ENCODE assay signal across 8 mouse cellular contexts in the genomic region with DNA sequence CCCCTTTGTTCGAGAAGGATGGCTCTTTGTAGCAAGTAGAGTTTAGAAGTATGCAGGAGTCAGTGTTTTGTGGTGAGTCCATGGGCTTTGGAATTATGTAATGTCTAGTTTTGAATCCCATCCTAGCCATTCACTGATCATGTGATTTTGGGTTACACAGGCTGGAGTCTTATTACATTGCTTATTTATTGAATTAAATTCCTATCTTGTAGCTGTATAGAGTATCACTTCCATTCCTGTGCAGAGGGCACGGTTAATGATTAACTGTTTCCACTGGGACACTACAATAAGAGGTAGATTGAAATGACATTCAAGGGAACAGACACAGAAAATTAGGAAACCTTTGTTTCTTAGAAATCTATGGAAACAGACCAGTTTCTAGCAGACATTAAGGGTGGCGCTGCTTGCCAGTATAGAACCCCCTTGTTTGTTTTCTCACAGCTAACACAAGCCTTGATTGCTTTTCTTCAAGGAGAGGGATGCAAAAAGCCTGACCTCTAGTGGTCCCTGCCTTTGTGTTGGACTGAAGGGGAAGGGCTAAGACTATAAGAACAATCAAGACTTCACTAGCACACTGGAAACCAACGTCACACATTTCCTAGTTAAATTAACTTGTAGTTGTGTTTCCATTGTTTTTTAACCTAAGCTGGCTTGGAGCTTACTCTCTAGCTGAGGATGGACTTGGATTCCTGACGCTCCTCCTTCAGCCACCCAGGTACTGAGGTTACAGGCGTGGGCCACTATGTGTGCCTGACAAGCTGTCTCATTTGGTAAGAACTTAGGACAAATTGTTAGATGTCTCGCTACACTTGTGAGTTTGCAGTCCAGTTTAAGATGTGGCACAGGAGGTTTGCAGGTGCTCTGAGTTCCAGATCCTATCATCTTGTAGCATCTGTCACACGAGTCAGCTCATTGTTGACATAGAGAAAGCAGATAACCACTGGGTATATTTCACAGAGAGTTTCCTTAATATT.
DNase-seq lines count a peak whose midpoint lies in the region; ATAC-seq and TF ChIP-seq lines count a peak whose summit lies in the region.
"Had no signal": no experiment of that assay in that cellular context is flagged by ENCODE, and none has a peak within 500 bp of the region (broad histone marks: within the 10 kb centered on the region; RNA-seq: fewer than 3 reads in every experiment).

No protein-coding gene starts in this region.

- H3K4me3 ChIP-seq in midbrain, embryonic 11.5 days (ENCODE audit: low read depth, low read length), result no peak overlapping the region
- H3K4me3 ChIP-seq in midbrain, embryonic 13.5 days (replicated peaks), result no peak overlapping the region
- no peak overlapping the region for H3K4me3 ChIP-seq in intestine, embryonic 16.5 days (ENCODE audit: low read length)
- H3K4me3 ChIP-seq in myocyte, result no peak overlapping the region
- H3K4me3 ChIP-seq: neural tube, embryonic 13.5 days had no signal

- no peaks in the 10 kb centered on the region for H3K27me3 ChIP-seq in midbrain, embryonic 11.5 days (ENCODE audit: control insufficient read depth, insufficient read depth, low read length)
- peaks cover 30% of the 10 kb centered on the region for H3K27me3 ChIP-seq in midbrain, embryonic 13.5 days
- H3K27me3 ChIP-seq in intestine, embryonic 16.5 days (replicated peaks; ENCODE audit: control insufficient read depth, insufficient read depth, low read length), result no peaks in the 10 kb centered on the region
- no peaks in the 10 kb centered on the region for H3K27me3 ChIP-seq in myocyte (ENCODE audit: control insufficient read depth, insufficient read depth, insufficient read length)

- WGBS in midbrain, embryonic 11.5 days, result 52% methylated on average over 8 of the region's 8 CpGs
- 53% methylated on average over 8 of the region's 8 CpGs for WGBS in midbrain, embryonic 13.5 days
- 44% methylated on average over 8 of the region's 8 CpGs for WGBS in intestine, embryonic 16.5 days

- no peaks in the 10 kb centered on the region for H3K36me3 ChIP-seq in midbrain, embryonic 11.5 days (ENCODE audit: control insufficient read depth, insufficient read depth, low read length)
- no peaks in the 10 kb centered on the region for H3K36me3 ChIP-seq in midbrain, embryonic 13.5 days
- no peaks in the 10 kb centered on the region for H3K36me3 ChIP-seq in intestine, embryonic 16.5 days (ENCODE audit: control insufficient read depth, insufficient read depth, low read length)
- no peaks in the 10 kb centered on the region for H3K36me3 ChIP-seq in myocyte (ENCODE audit: control insufficient read depth, insufficient read depth)
- H3K36me3 ChIP-seq: neural tube, embryonic 13.5 days had no signal

- H3ac ChIP-seq in myocyte (ENCODE audit: control insufficient read depth, insufficient read length), result no peak overlapping the region

- no peak overlapping the region for H3K27ac ChIP-seq in midbrain, embryonic 11.5 days (ENCODE audit: low read depth, low read length)
- H3K27ac ChIP-seq in midbrain, embryonic 13.5 days, result no peak overlapping the region
- H3K27ac ChIP-seq in intestine, embryonic 16.5 days (ENCODE audit: low read length), result peak overlapping the region; percentile 50; the same call in 1 of the 2 replicates
- H3K27ac ChIP-seq: neural tube, embryonic 13.5 days had no signal

- no peak for TF ChIP-seq POLR2A in myocyte (IDR thresholded peaks at IDR 0.05; ENCODE audit: insufficient read length, low read depth)

- no peaks in the 10 kb centered on the region for H3K79me2 ChIP-seq in myocyte (ENCODE audit: control insufficient read depth, insufficient read depth)

- no peaks in the 10 kb centered on the region for H3K9me3 ChIP-seq in midbrain, embryonic 11.5 days (ENCODE audit: control insufficient read depth, low read length)
- H3K9me3 ChIP-seq in midbrain, embryonic 13.5 days, result no peaks in the 10 kb centered on the region
- H3K9me3 ChIP-seq in intestine, embryonic 16.5 days (ENCODE audit: control insufficient read depth, low read length), result no peaks in the 10 kb centered on the region
- H3K9me3 ChIP-seq: neural tube, embryonic 13.5 days had no signal

- H3K4me1 ChIP-seq in midbrain, embryonic 11.5 days (ENCODE audit: control insufficient read depth, insufficient read depth, low read length), result no peaks in the 10 kb centered on the region
- H3K4me1 ChIP-seq in midbrain, embryonic 13.5 days (replicated peaks), result no peaks in the 10 kb centered on the region
- H3K4me1 ChIP-seq in intestine, embryonic 16.5 days (ENCODE audit: control insufficient read depth, insufficient read depth, low read length), result peaks cover 19% of the 10 kb centered on the region

- ATAC-seq in midbrain, embryonic 11.5 days (ENCODE audit: low FRiP score), result no peak
- ATAC-seq in midbrain, embryonic 13.5 days, result no peak
- ATAC-seq in intestine, embryonic 16.5 days, result peak; percentile 85

- no peak overlapping the region for H3K4me2 ChIP-seq in midbrain, embryonic 11.5 days
- H3K4me2 ChIP-seq in midbrain, embryonic 13.5 days (replicated peaks), result no peak overlapping the region
- peak overlapping the region; percentile 4; the same call in 1 of the 2 replicates for H3K4me2 ChIP-seq in intestine, embryonic 16.5 days (ENCODE audit: low read depth, low read length)
- peak overlapping the region; percentile 44 for H3K4me2 ChIP-seq in myocyte (ENCODE audit: low read depth)
- H3K4me2 ChIP-seq: neural tube, embryonic 13.5 days had no signal

- peak; percentile 84 for DNase-seq in midbrain, embryonic 11.5 days (ENCODE audit: low spot score, missing footprints)
- peak; percentile 62 for DNase-seq in brain, adult 2 months (ENCODE audit: low read depth, low spot score)
- DNase-seq in urinary bladder, postnatal 25 days (ENCODE audit: low spot score), result no peak
- no peak for DNase-seq in natural killer cell, adult 2 months (ENCODE audit: low spot score in 2 of 2)

- no peak overlapping the region for H3K9ac ChIP-seq in midbrain, embryonic 11.5 days (ENCODE audit: low read length)
- no peak overlapping the region for H3K9ac ChIP-seq in midbrain, embryonic 13.5 days (replicated peaks)
- H3K9ac ChIP-seq in intestine, embryonic 16.5 days (ENCODE audit: low read depth, low read length), result no peak overlapping the region
- H3K9ac ChIP-seq: neural tube, embryonic 13.5 days had no signal

TF ChIP-seq in myocyte, 11 proteins besides CTCF, POLR2A, EP300 and RAD21:
- peak; percentile 71 for TF ChIP-seq USF1 (IDR thresholded peaks at IDR 0.05; ENCODE audit: low read depth)
- no peak for TF ChIP-seq MAX (IDR thresholded peaks at IDR 0.05; ENCODE audit: low read depth)
TF ChIP-seq in myocyte: peak in this region for 1.

Comparison
In these comparisons a context has a peak if more than half of its experiments do, and no peak if none do; other contexts are left out.
1. DNase-seq: peak in midbrain, embryonic 11.5 days (single experiment) and brain, adult 2 months (single experiment); none in urinary bladder, postnatal 25 days (single experiment) and natural killer cell, adult 2 months (0 of 2).
2. H3K4me2 ChIP-seq: peak in intestine, embryonic 16.5 days (single experiment) and myocyte (single experiment); none in midbrain, embryonic 11.5 days (single experiment) and midbrain, embryonic 13.5 days (single experiment).